Mouse (Mus musculus) embryonic fibroblast, embryonic 13.5 days (primary cell): ENCODE measurements around the gene Becn1. TPM values are rescaled to one million over a fixed set of nuclear protein-coding genes. Genes with fewer than 3 reads are reported as not detected.

Experiments
- H3K27ac ChIP-seq: 2 replicates; pipeline ENCODE4 v1.5.1; 2012; ENCODE audit warnings: low read length, control low read depth, inconsistent platforms; ENCODE audit not compliant: insufficient read depth
- H3K4me1 ChIP-seq: 2 replicates; pipeline ENCODE4 v1.6.1; 2011; ENCODE audit warnings: low read length; ENCODE audit not compliant: control insufficient read depth, insufficient read depth
- H3K4me3 ChIP-seq: 2 replicates; pipeline ENCODE4 v1.5.1; 2011; ENCODE audit warnings: mild to moderate bottlenecking, control low read depth, low read length; ENCODE audit not compliant: insufficient read depth
- CTCF ChIP-seq: IDR thresholded peaks from 2 replicates; pipeline ENCODE4 v1.5.1; 2011; ENCODE audit warnings: mild to moderate bottlenecking, control low read depth, low read length, moderate library complexity, borderline replicate concordance; ENCODE audit not compliant: insufficient read depth
- POLR2A ChIP-seq: IDR thresholded peaks from 2 replicates; pipeline ENCODE4 v1.6.1; 2011; ENCODE audit warnings: low read depth, mild to moderate bottlenecking, control low read depth, low read length, moderate library complexity
- polyA plus RNA-seq: library from polyadenylated mRNA; stranded (reverse); fragments of >200 nt; gene quantifications from 2 replicates; pipeline ENCODE4 v1.2.4, GENCODE M21; 2011; ENCODE audit warnings: low read depth; ENCODE audit not compliant: missing spikeins, insufficient read length

Becn1 gene
- polyA plus RNA-seq, 1 experiment, result 77.3 TPM

GRCm38 (mm10) chr11:101275309-101275708 is 26.8 kb downstream of the Becn1 start:
- TF ChIP-seq POLR2A, result no peak
- no peak for TF ChIP-seq CTCF
- Histone ChIP-seq H3K4me1 (peaks cover 5% of the 10 kb centered on the region; the same call in 1 of the 2 replicates), H3K4me3 (no peak overlapping the region), H3K27ac (no peak overlapping the region)

GRCm38 (mm10) chr11:101272446-101272845 is 29.6 kb downstream of the Becn1 start:
- Histone ChIP-seq H3K27ac (no peak overlapping the region), H3K4me3 (no peak overlapping the region), H3K4me1 (peaks cover 3% of the 10 kb centered on the region; the same call in 1 of the 2 replicates)
- no peak for TF ChIP-seq POLR2A
- no peak for TF ChIP-seq CTCF

- Histone ChIP-seq H3K4me1 (peaks cover 4% of the 10 kb centered on the region; the same call in 1 of the 2 replicates), H3K4me3 (no peak overlapping the region), H3K27ac (no peak overlapping the region)
- TF ChIP-seq POLR2A, result no peak
- TF ChIP-seq CTCF, result no peak
These were observed 32.4 kb downstream of the Becn1 start for GRCm38 (mm10) chr11:101269577-101270116.

- no peak overlapping the region for H3K27ac ChIP-seq
- no peak overlapping the region for H3K4me3 ChIP-seq
- TF ChIP-seq POLR2A, result no peak
- no peak for TF ChIP-seq CTCF
- peaks cover 10% of the 10 kb centered on the region; the same call in 1 of the 2 replicates for H3K4me1 ChIP-seq
These were observed 36.2 kb downstream of the Becn1 start for GRCm38 (mm10) chr11:101265906-101266305.

GRCm38 (mm10) chr11:101264954-101265471 is 37.1 kb downstream of the Becn1 start:
- no peak overlapping the region for H3K4me3 ChIP-seq
- TF ChIP-seq CTCF, result no peak
- TF ChIP-seq POLR2A, result no peak
- H3K27ac ChIP-seq, result no peak overlapping the region
- peaks cover 10% of the 10 kb centered on the region; the same call in 1 of the 2 replicates for H3K4me1 ChIP-seq

GRCm38 (mm10) chr11:101263989-101264280 is 38.2 kb downstream of the Becn1 start:
- TF ChIP-seq POLR2A (no peak), CTCF (no peak)
- Histone ChIP-seq H3K4me1 (peaks cover 15% of the 10 kb centered on the region; the same call in 1 of the 2 replicates), H3K4me3 (no peak overlapping the region), H3K27ac (no peak overlapping the region)

- no peak overlapping the region for H3K4me3 ChIP-seq
- no peak overlapping the region for H3K27ac ChIP-seq
- no peak for TF ChIP-seq CTCF
- TF ChIP-seq POLR2A, result no peak
- H3K4me1 ChIP-seq, result peaks cover 15% of the 10 kb centered on the region; the same call in 1 of the 2 replicates
These were observed 38.7 kb downstream of the Becn1 start for GRCm38 (mm10) chr11:101263138-101263988.

GRCm38 (mm10) chr11:101262272-101262967 is 39.7 kb downstream of the Becn1 start:
- Histone ChIP-seq H3K27ac (no peak overlapping the region), H3K4me3 (no peak overlapping the region), H3K4me1 (peaks cover 15% of the 10 kb centered on the region; the same call in 1 of the 2 replicates)
- TF ChIP-seq CTCF, result no peak
- TF ChIP-seq POLR2A, result no peak

GRCm38 (mm10) chr11:101260826-101261380 is 41.2 kb downstream of the Becn1 start:
- H3K27ac ChIP-seq, result no peak overlapping the region
- H3K4me3 ChIP-seq, result peak overlapping the region; percentile 58
- no peak for TF ChIP-seq POLR2A
- H3K4me1 ChIP-seq, result peaks cover 15% of the 10 kb centered on the region; the same call in 1 of the 2 replicates
